Mouse (Mus musculus) G1E (cell line): ENCODE measurements around the gene Il13ra1.

Experiments
- CTCF ChIP-seq: IDR thresholded peaks from 2 replicates; pipeline ENCODE4 v1.5.1; 2012; ENCODE audit warnings: low read depth, low read length, inconsistent platforms, mixed read lengths
- GATA1 ChIP-seq: IDR thresholded peaks from 2 replicates; pipeline ENCODE4 v1.6.1; 2012; ENCODE audit warnings: borderline replicate concordance, low read length, inconsistent platforms, mixed read lengths
- GATA2 ChIP-seq: IDR thresholded peaks from 2 replicates; pipeline ENCODE4 v1.6.1; 2012; ENCODE audit warnings: low read depth, low read length, inconsistent platforms, borderline replicate concordance
- POLR2AphosphoS5 ChIP-seq: IDR thresholded peaks from 2 replicates; pipeline ENCODE4 v1.6.1; 2012; ENCODE audit warnings: low read depth, low read length, inconsistent platforms; ENCODE audit not compliant: insufficient replicate concordance
- TAL1 ChIP-seq: conservative IDR thresholded peaks from 2 replicates; pipeline ENCODE4 v1.6.1; 2012; ENCODE audit warnings: low read depth, low read length, inconsistent platforms, mixed read lengths

DNA sequence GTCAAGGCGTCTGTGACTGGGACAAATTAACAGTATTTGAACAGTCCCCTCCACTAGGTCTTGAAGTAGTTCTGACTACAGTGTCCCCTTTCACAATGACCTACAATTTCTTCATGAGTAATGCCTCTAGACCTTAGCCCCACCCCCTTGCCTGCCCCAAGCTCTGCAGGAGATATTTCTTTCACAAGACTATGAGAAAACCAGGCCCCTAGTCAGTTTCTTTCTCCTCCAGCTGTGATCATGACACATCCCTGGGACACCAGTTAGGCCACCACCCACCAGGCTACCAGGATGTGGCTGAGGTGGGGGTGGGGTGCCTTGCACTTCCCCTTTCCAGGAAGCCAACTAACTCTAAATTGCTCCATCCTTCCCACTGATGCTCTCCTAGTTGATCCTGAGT is 29.0 kb upstream of the Il13ra1 start:
- no peak for TF ChIP-seq CTCF
- TF ChIP-seq GATA2: no peak
- TF ChIP-seq GATA1: no peak
- TF ChIP-seq TAL1: no peak
- TF ChIP-seq POLR2AphosphoS5: no peak
